Mouse (Mus musculus) stomach, postnatal 0 days (tissue): ENCODE data around the gene Wsb2.

ENCODE experiments used
- CTCF ChIP-seq: IDR thresholded peaks from 2 replicates; pipeline ENCODE4 v1.5.1; 2016; ENCODE audit warnings: antibody characterized with exemption, low read depth, mild to moderate bottlenecking, moderate library complexity
- EP300 ChIP-seq: optimal IDR thresholded peaks from 2 replicates; pipeline ENCODE3; 2016; ENCODE audit warnings: antibody characterized with exemption

GRCm38 (mm10) chr5:117347838-117348237 is 9.3 kb upstream of the Wsb2 start:
- no peak for TF ChIP-seq CTCF
- no peak for TF ChIP-seq EP300
